Mouse (Mus musculus): ENCODE measurements around the gene Rpl10l.

Rpl10l gene

DNA sequence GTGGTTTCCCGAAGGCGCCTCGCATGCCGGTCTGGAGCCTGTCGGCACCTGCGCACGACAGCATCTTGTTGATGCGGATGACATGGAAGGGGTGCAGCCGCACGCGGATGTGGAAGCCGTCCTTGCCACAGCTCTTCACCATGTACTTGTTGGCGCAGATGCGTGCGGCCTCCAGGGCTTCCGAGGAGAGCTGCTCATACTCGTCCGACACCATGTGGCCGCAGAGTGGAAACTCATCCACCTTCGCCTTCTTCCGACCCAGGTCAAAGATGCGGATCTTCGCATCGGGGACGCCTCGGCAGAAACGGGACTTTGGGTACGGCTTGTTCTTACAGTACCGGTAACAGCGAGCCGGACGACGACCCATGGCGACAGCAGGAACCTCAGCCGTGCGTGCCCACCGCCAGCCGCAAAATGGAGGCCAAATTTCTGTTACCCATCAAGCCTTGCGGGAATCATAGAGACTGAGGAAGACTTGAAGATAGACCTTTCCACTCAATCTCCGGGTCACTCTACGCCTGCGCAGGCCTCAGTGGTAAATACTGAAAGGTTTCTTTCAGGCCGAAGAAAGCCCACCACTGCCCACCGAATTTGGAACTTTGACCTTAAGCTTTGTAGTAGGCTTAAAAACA lies at the start of gene Rpl10l:
Rpl10l (minus strand) TSS at position 411 of the 632 bp plus-strand sequence.
- in situ Hi-C loops (cut with MseI, MboI), result no loop called here

DNA sequence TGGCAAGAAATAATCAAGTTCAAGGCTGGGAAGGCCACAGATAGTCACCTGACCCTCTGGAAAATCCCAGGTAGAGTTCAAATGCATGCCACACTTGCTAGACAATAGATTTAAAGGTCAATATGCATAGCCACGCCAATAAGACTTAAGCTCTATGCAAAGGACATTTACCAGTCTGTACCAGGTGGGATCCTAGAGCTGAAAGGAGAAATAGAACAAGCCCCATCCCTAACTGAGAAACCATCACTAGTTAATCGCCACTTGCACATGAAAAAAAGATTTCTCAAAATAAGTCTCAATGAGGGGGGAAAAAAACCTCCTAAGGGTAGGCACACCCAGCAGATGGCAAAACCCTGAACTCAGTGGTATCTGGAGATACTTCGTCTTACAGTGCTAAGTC lies 8.3 kb downstream of the Rpl10l start:
- in situ Hi-C loops (cut with MseI, MboI), result no loop called here

DNA sequence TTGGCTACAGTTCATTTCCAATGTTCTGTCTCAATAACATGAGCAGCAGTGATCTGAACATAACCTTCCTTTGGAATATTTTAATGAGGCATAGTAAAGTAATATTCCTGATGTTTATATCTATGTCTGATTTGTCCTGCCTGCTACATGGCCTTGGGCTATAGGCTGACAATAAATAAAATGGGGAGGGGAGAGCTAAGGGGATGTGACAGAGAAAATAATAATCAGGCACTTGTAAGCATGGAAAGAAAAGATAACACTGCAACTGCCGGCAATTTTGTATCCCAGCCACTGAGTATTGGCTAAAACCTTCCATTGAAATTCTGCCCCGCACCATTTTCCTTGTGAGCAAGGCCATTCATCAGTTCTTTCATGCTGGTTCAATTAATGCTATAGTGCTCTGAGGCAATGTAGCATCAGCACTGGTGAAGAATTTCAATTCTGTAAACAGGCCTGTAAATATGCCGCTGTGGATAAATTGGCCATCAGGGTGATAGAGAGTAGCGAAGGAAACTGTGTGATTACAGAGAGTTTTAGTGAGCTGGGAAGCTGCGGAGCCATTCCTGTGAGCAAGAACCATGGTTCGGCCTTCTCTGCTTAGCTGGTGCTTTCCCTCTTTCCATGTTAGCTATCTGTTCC lies 38.6 kb downstream of the Rpl10l start:
- in situ Hi-C loops (cut with MseI, MboI), result no loop called here

DNA sequence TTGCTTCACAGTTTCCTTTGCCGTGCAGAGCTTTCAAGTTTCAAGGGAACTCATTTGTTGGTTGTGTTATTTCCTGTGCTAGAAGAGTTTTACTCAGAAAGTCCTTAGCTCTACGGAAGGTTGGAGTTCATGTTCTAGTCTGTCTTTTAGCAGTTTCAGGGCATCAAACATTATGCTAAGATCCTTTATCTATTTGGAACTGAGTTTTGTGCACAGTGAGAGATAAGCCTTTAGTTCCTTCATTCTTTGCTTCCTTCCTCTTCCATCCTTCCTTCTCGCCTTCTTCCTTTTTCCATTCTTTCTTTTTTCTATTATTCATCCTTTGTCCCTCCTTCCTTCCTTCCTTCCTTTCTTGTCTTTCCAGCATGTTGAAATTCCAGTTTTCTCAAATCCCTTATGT lies 50.0 kb downstream of the Rpl10l start:
- in situ Hi-C loops (cut with MseI, MboI), result no loop called here

Measured in mouse trophoblast stem cell (cell line).